Mouse (Mus musculus) lung, postnatal 0 days (tissue): ENCODE data around the gene Pcp4. TPM values are rescaled to one million over a fixed set of nuclear protein-coding genes. Genes with fewer than 3 reads are reported as not detected.

ENCODE experiments used
- ATAC-seq: fragments of 200-750 bp; cut with Nextera tagmentation; 2 replicates; pipeline ENCODE4 v1.8.0; 2017; ENCODE audit warnings: moderate library complexity
- DNase-seq: peaks from one replicate; pipeline ENCODE4 v3.0.0-alpha.2; 2016; ENCODE audit warnings: low spot score
- H3K27ac ChIP-seq: fragments of 300-500 bp; sonication (generic); 2 replicates; pipeline ENCODE4 v1.5.1; 2014; ENCODE audit warnings: antibody characterized with exemption, mild to moderate bottlenecking, low read length, mixed read lengths
- H3K27me3 ChIP-seq: fragments of 300-500 bp; sonication (generic); replicated peaks from 2 replicates; pipeline ENCODE4 v1.6.1; 2014; ENCODE audit warnings: low read length, mixed read lengths; ENCODE audit not compliant: insufficient read depth
- H3K36me3 ChIP-seq: fragments of 300-500 bp; sonication (generic); 2 replicates; pipeline ENCODE4 v1.6.1; 2014; ENCODE audit warnings: low read length, mixed read lengths; ENCODE audit not compliant: insufficient read depth
- H3K4me1 ChIP-seq: fragments of 300-500 bp; sonication (generic); 2 replicates; pipeline ENCODE4 v1.6.1; 2014; ENCODE audit warnings: antibody characterized with exemption, low read depth, low read length, mixed read lengths; ENCODE audit not compliant: insufficient read depth
- H3K4me2 ChIP-seq: fragments of 300-500 bp; sonication (generic); replicated peaks from 2 replicates; pipeline ENCODE4 v1.6.1; 2014; ENCODE audit warnings: low read depth, mild to moderate bottlenecking, low read length, moderate library complexity, mixed read lengths
- H3K4me3 ChIP-seq: fragments of 300-500 bp; sonication (generic); 2 replicates; pipeline ENCODE4 v1.5.1; 2014; ENCODE audit warnings: low read depth, low read length
- H3K9ac ChIP-seq: fragments of 300-500 bp; sonication (generic); replicated peaks from 2 replicates; pipeline ENCODE4 v1.6.1; 2014; ENCODE audit warnings: low read depth, mild to moderate bottlenecking
- H3K9me3 ChIP-seq: fragments of 300-500 bp; sonication (generic); 2 replicates; pipeline ENCODE4 v1.6.1; 2016; ENCODE audit warnings: low read length, mixed read lengths
- CTCF ChIP-seq: IDR thresholded peaks from 2 replicates; pipeline ENCODE4 v1.5.1; 2016; ENCODE audit warnings: antibody characterized with exemption, mild to moderate bottlenecking
- EP300 ChIP-seq: IDR thresholded peaks from 2 replicates; pipeline ENCODE4 v1.6.1; 2016; ENCODE audit warnings: antibody characterized with exemption, mild to moderate bottlenecking, control low read depth
- WGBS: fragments of 180-500 bp; shearing (Covaris S2); extraction: QIAGEN DNeasy Blood & Tissue Kit; methylation state at CpG from one replicate; pipeline ENCODE4 v1.1.7; 2014; 5-methylcytosine and 5-hydroxymethylcytosine counted together
- polyA plus RNA-seq: library from polyadenylated mRNA; unstranded; fragments of >200 nt; fragmentation: Nextera tagmentation; extraction: Ambion mirVana; gene quantifications from 2 replicates; pipeline ENCODE4 v1.2.1, GENCODE M21; 2015

The Pcp4 gene
- polyA plus RNA-seq, 1 experiment from 2014 or later = 0.60 TPM

DNA sequence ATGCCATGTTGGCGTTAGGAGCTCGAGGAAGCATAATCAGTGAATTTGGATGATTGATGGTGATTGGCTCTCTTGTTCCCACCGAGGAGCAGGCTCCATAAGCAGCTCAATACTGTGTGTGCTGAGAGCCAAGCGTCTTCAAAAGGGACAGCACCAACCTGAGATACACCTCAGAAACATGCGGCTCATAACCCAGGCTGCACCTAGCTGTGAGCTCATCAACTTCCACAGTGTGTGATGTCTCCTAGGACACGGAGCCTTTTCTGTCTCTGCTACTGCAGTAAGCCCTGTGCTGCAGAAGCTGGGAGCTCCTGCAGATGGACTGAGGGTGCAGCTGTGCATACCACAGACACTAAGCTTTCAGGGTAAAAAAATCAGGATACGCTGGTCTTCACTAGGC, 31.5 kb downstream of the Pcp4 start:
- H3K4me1 ChIP-seq = no peaks in the 10 kb centered on the region
- H3K36me3 ChIP-seq = no peaks in the 10 kb centered on the region
- no peak for TF ChIP-seq CTCF
- TF ChIP-seq EP300 = no peak
- H3K27me3 ChIP-seq = no peaks in the 10 kb centered on the region
- WGBS = 36% methylated on average over 7 of the region's 7 CpGs
- no peak for ATAC-seq
- no peak overlapping the region for H3K9ac ChIP-seq
- H3K9me3 ChIP-seq = no peaks in the 10 kb centered on the region
- H3K4me2 ChIP-seq = no peak overlapping the region
- no peak for DNase-seq
- no peak overlapping the region for H3K4me3 ChIP-seq
- H3K27ac ChIP-seq = no peak overlapping the region

DNA sequence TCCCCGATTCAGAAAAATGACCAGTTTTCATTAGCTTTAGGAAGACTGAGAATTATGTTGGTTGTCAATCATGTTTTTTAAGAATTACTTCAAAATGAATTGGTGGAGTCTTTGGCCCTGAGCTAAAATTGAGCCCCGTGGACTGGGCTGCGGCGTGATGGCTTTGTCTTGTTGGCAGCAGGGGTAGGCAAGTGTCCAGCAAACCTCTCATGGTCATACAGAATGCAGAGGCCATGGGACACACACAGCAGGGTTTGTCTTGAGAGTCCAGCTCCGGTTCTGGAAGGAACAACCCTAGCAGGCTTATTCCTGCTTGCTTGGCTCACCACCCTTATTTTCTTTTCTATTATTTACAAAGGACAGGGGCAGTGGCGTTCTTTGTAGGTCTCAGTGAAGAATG, 33.8 kb downstream of the Pcp4 start:
- H3K27me3 ChIP-seq = no peaks in the 10 kb centered on the region

DNA sequence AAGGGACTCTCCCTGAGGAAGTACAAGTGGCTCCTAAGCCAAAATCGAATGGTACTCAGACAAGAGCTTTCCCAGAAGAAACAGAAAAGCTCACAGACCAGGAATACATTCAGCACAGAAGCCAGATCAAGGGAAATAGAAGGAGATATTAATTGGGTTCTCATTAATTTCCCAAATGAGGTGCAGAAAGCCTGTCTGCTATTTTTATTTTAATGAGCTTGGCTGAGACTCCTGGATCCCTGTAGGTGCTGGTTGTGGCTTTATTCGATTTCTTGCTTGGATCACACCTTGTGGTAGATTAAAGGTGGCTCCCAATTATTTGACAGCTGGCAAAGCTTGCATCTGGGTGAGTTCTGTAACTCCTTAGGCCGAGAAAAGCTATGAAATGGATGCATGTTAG, 35.2 kb downstream of the Pcp4 start:
- ATAC-seq = no peak
- H3K4me1 ChIP-seq = no peaks in the 10 kb centered on the region
- H3K36me3 ChIP-seq = no peaks in the 10 kb centered on the region
- no peaks in the 10 kb centered on the region for H3K27me3 ChIP-seq
- H3K4me3 ChIP-seq = no peak overlapping the region
- DNase-seq = no peak
- no peak overlapping the region for H3K27ac ChIP-seq
- no peak for TF ChIP-seq CTCF
- TF ChIP-seq EP300 = no peak
- 52% methylated on average over 3 of the region's 3 CpGs for WGBS
- no peak overlapping the region for H3K4me2 ChIP-seq
- no peaks in the 10 kb centered on the region for H3K9me3 ChIP-seq
- H3K9ac ChIP-seq = no peak overlapping the region

More for the DNA sequence above, 33.8 kb downstream of the Pcp4 start:
- no peaks in the 10 kb centered on the region for H3K9me3 ChIP-seq
- H3K4me2 ChIP-seq = no peak overlapping the region
- no peaks in the 10 kb centered on the region for H3K36me3 ChIP-seq
- no peak overlapping the region for H3K27ac ChIP-seq
- DNase-seq = no peak
- H3K9ac ChIP-seq = no peak overlapping the region
- ATAC-seq = no peak
- no peaks in the 10 kb centered on the region for H3K4me1 ChIP-seq
- 81% methylated on average over 6 of the region's 6 CpGs for WGBS
- H3K4me3 ChIP-seq = no peak overlapping the region
- no peak for TF ChIP-seq CTCF
- TF ChIP-seq EP300 = no peak

DNA sequence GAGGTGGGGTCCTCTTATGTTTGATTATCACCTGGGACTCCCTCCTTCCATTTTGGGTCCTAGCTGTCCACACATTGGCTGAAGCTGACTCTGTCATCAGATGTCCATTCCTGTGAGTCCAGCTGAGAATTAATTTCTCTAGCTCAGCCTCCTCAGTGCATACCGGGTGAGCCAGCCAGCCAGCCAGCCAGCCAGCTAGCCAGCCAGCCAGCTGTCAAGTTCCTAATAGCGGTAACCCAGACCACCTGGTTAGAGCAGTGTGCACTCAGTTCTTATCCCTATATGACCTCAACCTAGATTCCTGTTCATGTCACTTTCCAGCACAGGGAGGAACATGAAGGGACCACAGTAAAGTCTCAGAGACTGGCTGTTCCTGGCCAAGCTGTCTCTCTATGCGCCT, 47.1 kb downstream of the Pcp4 start:
- ATAC-seq (no peak), DNase-seq (no peak)
- no peaks in the 10 kb centered on the region for H3K9me3 ChIP-seq
- no peak overlapping the region for H3K9ac ChIP-seq
- no peak overlapping the region for H3K4me3 ChIP-seq
- H3K36me3 ChIP-seq = no peaks in the 10 kb centered on the region
- H3K27me3 ChIP-seq = no peaks in the 10 kb centered on the region
- H3K27ac ChIP-seq = no peak overlapping the region
- no peak overlapping the region for H3K4me2 ChIP-seq
- TF ChIP-seq EP300 (no peak), CTCF (no peak)
- WGBS = 69% methylated on average over 3 of the region's 3 CpGs
- no peaks in the 10 kb centered on the region for H3K4me1 ChIP-seq

DNA sequence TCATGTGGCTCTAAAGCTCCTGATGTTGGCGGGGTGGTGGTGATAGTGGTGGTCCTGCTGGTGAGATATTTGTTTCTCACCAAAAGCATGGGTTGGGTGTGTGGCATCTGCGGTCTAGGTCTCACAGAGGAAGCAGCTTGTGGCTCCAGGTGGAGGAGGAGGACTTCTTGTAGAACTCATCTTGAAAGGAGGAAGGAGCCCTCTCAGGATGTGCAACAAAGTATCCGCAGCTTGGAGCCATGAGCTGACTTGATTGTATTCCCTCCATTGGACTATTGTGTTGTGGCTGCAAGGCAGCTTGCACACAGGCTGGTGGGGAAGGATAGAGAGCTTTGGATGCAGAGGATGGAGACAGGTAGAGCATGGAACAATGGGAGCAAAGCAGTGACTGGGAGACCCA, 60.1 kb downstream of the Pcp4 start:
- DNase-seq (no peak), ATAC-seq (no peak)
- Histone ChIP-seq H3K4me2 (no peak overlapping the region), H3K4me1 (no peaks in the 10 kb centered on the region), H3K4me3 (no peak overlapping the region), H3K27me3 (no peaks in the 10 kb centered on the region), H3K27ac (no peak overlapping the region), H3K36me3 (no peaks in the 10 kb centered on the region), H3K9me3 (no peaks in the 10 kb centered on the region), H3K9ac (no peak overlapping the region)
- TF ChIP-seq EP300 (no peak), CTCF (no peak)
- WGBS = 83% methylated on average over 3 of the region's 3 CpGs

DNA sequence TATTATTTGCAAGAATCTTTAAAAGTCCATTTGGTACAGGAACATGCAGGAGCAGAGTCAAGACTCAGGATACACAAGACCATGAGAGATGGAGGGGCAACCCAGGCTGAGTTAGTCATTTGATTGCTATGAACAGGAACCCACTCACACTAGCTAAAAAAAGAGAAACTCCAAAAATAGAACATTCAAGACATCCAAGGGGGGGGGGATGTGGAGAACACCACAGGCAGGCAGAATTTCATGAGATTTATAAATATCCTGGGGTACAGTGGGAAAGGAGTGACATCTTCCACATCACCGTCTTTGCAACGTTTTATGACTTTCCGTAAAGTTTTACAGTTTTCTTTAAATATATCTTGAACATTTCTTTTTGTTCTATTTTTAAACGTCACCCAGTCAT, 61.1 kb downstream of the Pcp4 start:
- Histone ChIP-seq H3K27ac (no peak overlapping the region), H3K36me3 (no peaks in the 10 kb centered on the region), H3K4me2 (no peak overlapping the region), H3K4me1 (no peaks in the 10 kb centered on the region), H3K9ac (no peak overlapping the region), H3K9me3 (no peaks in the 10 kb centered on the region), H3K4me3 (no peak overlapping the region), H3K27me3 (no peaks in the 10 kb centered on the region)
- TF ChIP-seq CTCF = no peak
- no peak for TF ChIP-seq EP300
- no peak for DNase-seq
- ATAC-seq = no peak
- WGBS = 86% methylated on average over 4 of the region's 4 CpGs

DNA sequence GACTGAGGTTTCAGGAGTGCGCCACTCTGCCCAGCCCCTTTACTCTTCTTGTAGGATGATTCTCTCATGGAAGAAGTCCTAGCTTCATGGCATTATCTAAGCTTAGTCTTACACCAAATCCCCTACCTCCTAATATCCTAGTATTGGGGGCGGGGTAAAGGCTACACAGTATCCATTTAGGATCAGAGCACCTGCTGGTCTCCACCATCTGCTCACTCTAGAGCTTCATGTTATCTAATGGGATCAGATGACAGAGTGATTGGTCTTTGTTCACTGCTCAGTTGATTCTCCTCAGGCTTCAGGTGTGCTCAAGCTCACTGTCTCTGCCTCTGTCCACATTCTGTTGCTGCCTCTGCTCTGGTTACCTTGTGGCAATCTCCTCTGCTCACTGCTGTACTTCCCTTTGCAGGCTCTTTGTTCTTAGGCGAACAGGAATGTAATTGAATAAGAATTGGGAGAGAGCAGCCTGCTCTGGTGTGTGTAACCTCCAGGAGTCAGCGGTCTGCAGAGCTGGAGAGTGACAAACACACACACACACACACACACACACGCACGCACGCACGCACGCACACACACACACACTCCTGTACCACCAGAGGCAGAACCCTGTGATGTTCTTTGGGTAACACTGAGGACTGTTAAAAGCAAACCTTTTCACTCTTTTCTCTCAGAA, 62.6 kb downstream of the Pcp4 start:
- TF ChIP-seq CTCF (no peak), EP300 (no peak)
- Histone ChIP-seq H3K9me3 (no peaks in the 10 kb centered on the region), H3K4me3 (no peak overlapping the region), H3K4me2 (no peak overlapping the region), H3K27me3 (no peaks in the 10 kb centered on the region), H3K9ac (no peak overlapping the region), H3K36me3 (no peaks in the 10 kb centered on the region), H3K4me1 (no peaks in the 10 kb centered on the region), H3K27ac (no peak overlapping the region)
- DNase-seq = no peak
- WGBS = 75% methylated on average over 9 of the region's 9 CpGs
- ATAC-seq = no peak
